8 mouse cellular contexts compared by ENCODE assay signal in the genomic region with DNA sequence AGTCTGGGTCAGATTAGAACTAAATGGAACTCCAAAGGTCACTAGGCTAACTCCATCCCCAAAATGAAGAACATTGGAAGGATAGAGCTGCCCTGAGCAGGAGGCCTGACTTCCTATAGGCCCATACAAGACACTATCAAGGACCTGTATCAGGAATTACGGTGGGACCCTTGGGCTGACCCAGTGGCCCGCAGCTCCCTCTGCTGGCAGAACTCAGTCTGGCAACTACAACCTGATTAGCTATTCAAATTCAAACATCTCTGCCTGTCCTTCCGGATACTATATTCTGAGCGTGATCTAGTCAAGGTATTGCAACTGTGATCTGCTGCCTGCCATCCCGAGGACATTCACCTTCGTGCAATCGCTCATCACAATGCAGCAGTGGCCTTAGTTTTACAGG.
DNase-seq lines count a peak whose midpoint lies in the region; ATAC-seq and TF ChIP-seq lines count a peak whose summit lies in the region.

No protein-coding gene starts in this region.

- no peak for TF ChIP-seq POLR2A in cerebellum, adult 2 months (IDR thresholded peaks at IDR 0.05; ENCODE audit: borderline replicate concordance, insufficient read depth, low read length)

- 15% methylated on average over 7 of the region's 7 CpGs for WGBS in cerebellum, adult 2 months
- WGBS in forebrain, embryonic 14.5 days, result 20% methylated on average over 7 of the region's 7 CpGs
- 23% methylated on average over 7 of the region's 7 CpGs for WGBS in kidney, postnatal 0 days
- 19% methylated on average over 7 of the region's 7 CpGs for WGBS in lung, postnatal 0 days

- no peak overlapping the region for H3K9ac ChIP-seq in forebrain, embryonic 14.5 days (ENCODE audit: low read length)
- no peak overlapping the region for H3K9ac ChIP-seq in kidney, postnatal 0 days (ENCODE audit: low read depth, low read length)
- H3K9ac ChIP-seq in lung, postnatal 0 days (replicated peaks; ENCODE audit: low read depth), result no peak overlapping the region

- no peak overlapping the region for H3K4me3 ChIP-seq in cerebellum, adult 2 months (replicated peaks; ENCODE audit: insufficient read depth, low read depth, low read length)
- H3K4me3 ChIP-seq in forebrain, embryonic 14.5 days (ENCODE audit: low read depth, low read length), result no peak overlapping the region
- no peak overlapping the region for H3K4me3 ChIP-seq in kidney, postnatal 0 days (replicated peaks; ENCODE audit: low read depth, low read length)
- no peak overlapping the region for H3K4me3 ChIP-seq in lung, postnatal 0 days (ENCODE audit: low read depth, low read length)

- peak in 1 of 2 experiments; percentile 25 for DNase-seq in cerebellum, adult 2 months
- no peak for DNase-seq in cerebellum, adult 9-11 months
- peak; percentile 71 for DNase-seq in 416B (ENCODE audit: low read depth)
- DNase-seq in adrenal gland, postnatal 25 days, result peak; percentile 47
- DNase-seq in forebrain, embryonic 14.5 days (ENCODE audit: low spot score), result peak; percentile 63
- peak; percentile 69 for DNase-seq in kidney, postnatal 0 days (ENCODE audit: low spot score)
- peak; percentile 46 for DNase-seq in lung, postnatal 0 days (ENCODE audit: low spot score)
- DNase-seq in right cerebral cortex, postnatal 10 days (ENCODE audit: low spot score in 2 of 2), result peak; percentile 48 to 63

- H3K27ac ChIP-seq in cerebellum, adult 2 months (ENCODE audit: insufficient read depth, low read length), result no peak overlapping the region
- no peak overlapping the region for H3K27ac ChIP-seq in forebrain, embryonic 14.5 days (ENCODE audit: low read depth, low read length)
- H3K27ac ChIP-seq in kidney, postnatal 0 days, result no peak overlapping the region
- H3K27ac ChIP-seq in lung, postnatal 0 days (ENCODE audit: low read length), result no peak overlapping the region

- TF ChIP-seq CTCF in cerebellum, adult 2 months (IDR thresholded peaks at IDR 0.05; ENCODE audit: borderline replicate concordance, insufficient read depth, low read depth, low read length), result peak; percentile 60
- peak; percentile 80 for TF ChIP-seq CTCF in kidney, postnatal 0 days (IDR thresholded peaks at IDR 0.05; ENCODE audit: low read depth)
- TF ChIP-seq CTCF in lung, postnatal 0 days (IDR thresholded peaks at IDR 0.05), result peak; percentile 82

- no peak overlapping the region for H3K4me2 ChIP-seq in forebrain, embryonic 14.5 days (ENCODE audit: low read length)
- no peak overlapping the region for H3K4me2 ChIP-seq in kidney, postnatal 0 days (ENCODE audit: low read length)
- H3K4me2 ChIP-seq in lung, postnatal 0 days (replicated peaks; ENCODE audit: low read depth, low read length), result no peak overlapping the region

- peak; percentile 54; the same call in 1 of the 2 replicates for ATAC-seq in forebrain, embryonic 14.5 days
- peak; percentile 36; the same call in 1 of the 2 replicates for ATAC-seq in kidney, postnatal 0 days (replicated peaks; ENCODE audit: low FRiP score, low read depth)
- peak; percentile 18; the same call in 1 of the 2 replicates for ATAC-seq in lung, postnatal 0 days

- H3K27me3 ChIP-seq in cerebellum, adult 2 months (ENCODE audit: control insufficient read depth, insufficient read depth, low read length), result no peaks in the 10 kb centered on the region
- H3K27me3 ChIP-seq in forebrain, embryonic 14.5 days (replicated peaks; ENCODE audit: control insufficient read depth, insufficient read depth, low read length), result no peaks in the 10 kb centered on the region
- H3K27me3 ChIP-seq in kidney, postnatal 0 days (ENCODE audit: insufficient read depth, low read length), result no peaks in the 10 kb centered on the region
- H3K27me3 ChIP-seq in lung, postnatal 0 days (replicated peaks; ENCODE audit: insufficient read depth, low read length), result no peaks in the 10 kb centered on the region

- TF ChIP-seq EP300 in lung, postnatal 0 days (IDR thresholded peaks at IDR 0.05), result no peak

- no peaks in the 10 kb centered on the region for H3K4me1 ChIP-seq in cerebellum, adult 2 months (ENCODE audit: control insufficient read depth, insufficient read depth, low read length)
- H3K4me1 ChIP-seq in forebrain, embryonic 14.5 days (ENCODE audit: control insufficient read depth, insufficient read depth, low read length), result no peaks in the 10 kb centered on the region
- H3K4me1 ChIP-seq in kidney, postnatal 0 days (replicated peaks; ENCODE audit: insufficient read depth, low read length), result no peaks in the 10 kb centered on the region
- no peaks in the 10 kb centered on the region for H3K4me1 ChIP-seq in lung, postnatal 0 days (ENCODE audit: insufficient read depth, low read depth, low read length)

- H3K9me3 ChIP-seq in forebrain, embryonic 14.5 days (replicated peaks; ENCODE audit: control insufficient read depth, low read length), result no peaks in the 10 kb centered on the region
- H3K9me3 ChIP-seq in kidney, postnatal 0 days (replicated peaks; ENCODE audit: low read length), result no peaks in the 10 kb centered on the region
- no peaks in the 10 kb centered on the region for H3K9me3 ChIP-seq in lung, postnatal 0 days (ENCODE audit: low read length)

- no peaks in the 10 kb centered on the region for H3K36me3 ChIP-seq in forebrain, embryonic 14.5 days (ENCODE audit: control insufficient read depth, insufficient read depth, low read length)
- H3K36me3 ChIP-seq in kidney, postnatal 0 days (ENCODE audit: insufficient read depth, low read length), result no peaks in the 10 kb centered on the region
- H3K36me3 ChIP-seq in lung, postnatal 0 days (ENCODE audit: insufficient read depth, low read length), result no peaks in the 10 kb centered on the region
